Mouse (Mus musculus) lung, adult 2 months (tissue): ENCODE results near the gene Cyp2j9.

Source experiments
- CTCF ChIP-seq: fragments of 200-500 bp; IDR thresholded peaks from 2 replicates; pipeline ENCODE4 v1.5.1; 2011; ENCODE audit warnings: mild to moderate bottlenecking, low read length, control low read depth; ENCODE audit not compliant: insufficient read depth
- POLR2A ChIP-seq: fragments of 200-500 bp; IDR thresholded peaks from 2 replicates; pipeline ENCODE4 v1.6.1; 2011; ENCODE audit warnings: low read depth, mild to moderate bottlenecking, control low read depth, low read length, borderline replicate concordance; ENCODE audit errors: extremely low read depth

- TF ChIP-seq CTCF = no peak
- no peak for TF ChIP-seq POLR2A
Observed at GRCm38 (mm10) chr4:96551619-96552018, 39.8 kb downstream of the Cyp2j9 start.
